Mouse (Mus musculus) cortical plate, adult 2 months (tissue): ENCODE data around the gene Nrxn3. TPM values are rescaled to one million over a fixed set of nuclear protein-coding genes. Genes with fewer than 3 reads are reported as not detected.

Experiments used
- H3K27ac ChIP-seq: fragments of 200-500 bp; 2 replicates; pipeline ENCODE4 v1.5.1; 2012; ENCODE audit warnings: low read length, control low read depth, inconsistent platforms; ENCODE audit not compliant: insufficient read depth
- H3K4me1 ChIP-seq: fragments of 200-500 bp; 2 replicates; pipeline ENCODE4 v1.6.1; 2011; ENCODE audit warnings: low read length; ENCODE audit not compliant: control insufficient read depth, insufficient read depth
- H3K4me3 ChIP-seq: fragments of 200-500 bp; 2 replicates; pipeline ENCODE4 v1.5.1; 2011; ENCODE audit warnings: mild to moderate bottlenecking, low read length, control low read depth; ENCODE audit not compliant: insufficient read depth
- CTCF ChIP-seq: fragments of 200-500 bp; IDR thresholded peaks from 2 replicates; pipeline ENCODE4 v1.5.1; 2011; ENCODE audit warnings: mild to moderate bottlenecking, control low read depth, low read length; ENCODE audit not compliant: insufficient read depth; ENCODE audit errors: extremely low read depth
- POLR2A ChIP-seq: fragments of 200-500 bp; IDR thresholded peaks from 2 replicates; pipeline ENCODE4 v1.6.1; 2011; ENCODE audit warnings: mild to moderate bottlenecking, low read length, control low read depth; ENCODE audit not compliant: insufficient read depth; ENCODE audit errors: extremely low read depth
- polyA plus RNA-seq: library from polyadenylated mRNA; depleted of rRNA; stranded (reverse); fragments of >200 nt; gene quantifications from 2 replicates; pipeline ENCODE4 v1.2.3, GENCODE M21; 2012

The Nrxn3 gene
- polyA plus RNA-seq, 1 experiment: 70.2 TPM

- Histone ChIP-seq H3K4me3 (no peak overlapping the region), H3K27ac (no peak overlapping the region)
- TF ChIP-seq POLR2A (no peak), CTCF (no peak)
Measured at GRCm38 (mm10) chr12:88801656-88802007, 79.0 kb downstream of the Nrxn3 start.

GRCm38 (mm10) chr12:88808947-88809346 lies 86.3 kb downstream of the Nrxn3 start:
- Histone ChIP-seq H3K27ac (no peak overlapping the region), H3K4me3 (no peak overlapping the region), H3K4me1 (no peaks in the 10 kb centered on the region)
- TF ChIP-seq CTCF (no peak), POLR2A (no peak)

More at GRCm38 (mm10) chr12:88801656-88802007, 79.0 kb downstream of the Nrxn3 start:
- no peaks in the 10 kb centered on the region; the same call in 1 of the 2 replicates for H3K4me1 ChIP-seq

GRCm38 (mm10) chr12:88812173-88812572 lies 89.5 kb downstream of the Nrxn3 start:
- Histone ChIP-seq H3K4me1 (no peaks in the 10 kb centered on the region; the same call in 1 of the 2 replicates), H3K27ac (no peak overlapping the region), H3K4me3 (no peak overlapping the region)
- TF ChIP-seq CTCF: no peak
- TF ChIP-seq POLR2A: no peak

- H3K27ac ChIP-seq: no peak overlapping the region
- no peaks in the 10 kb centered on the region; the same call in 1 of the 2 replicates for H3K4me1 ChIP-seq
- no peak for TF ChIP-seq POLR2A
- no peak for TF ChIP-seq CTCF
- no peak overlapping the region for H3K4me3 ChIP-seq
Measured at GRCm38 (mm10) chr12:88816865-88817264, 94.2 kb downstream of the Nrxn3 start.

GRCm38 (mm10) chr12:88818622-88819334 lies 96.1 kb downstream of the Nrxn3 start:
- H3K4me1 ChIP-seq: no peaks in the 10 kb centered on the region; the same call in 1 of the 2 replicates
- no peak overlapping the region for H3K27ac ChIP-seq
- no peak overlapping the region for H3K4me3 ChIP-seq
- TF ChIP-seq POLR2A (no peak), CTCF (no peak)

GRCm38 (mm10) chr12:88819335-88819709 lies 96.6 kb downstream of the Nrxn3 start:
- no peak overlapping the region for H3K4me3 ChIP-seq
- no peaks in the 10 kb centered on the region; the same call in 1 of the 2 replicates for H3K4me1 ChIP-seq
- H3K27ac ChIP-seq: no peak overlapping the region
- TF ChIP-seq POLR2A: no peak
- TF ChIP-seq CTCF: no peak

- Histone ChIP-seq H3K27ac (no peak overlapping the region), H3K4me1 (no peaks in the 10 kb centered on the region; the same call in 1 of the 2 replicates), H3K4me3 (no peak overlapping the region)
- TF ChIP-seq POLR2A (no peak), CTCF (no peak)
Measured at GRCm38 (mm10) chr12:88820131-88820530, 97.5 kb downstream of the Nrxn3 start.

GRCm38 (mm10) chr12:88830851-88831250 lies 108.2 kb downstream of the Nrxn3 start:
- no peak overlapping the region for H3K27ac ChIP-seq
- H3K4me3 ChIP-seq: no peak overlapping the region
- peaks cover 5% of the 10 kb centered on the region for H3K4me1 ChIP-seq

GRCm38 (mm10) chr12:88835821-88836220 lies 113.1 kb downstream of the Nrxn3 start:
- peaks cover 5% of the 10 kb centered on the region for H3K4me1 ChIP-seq
- H3K27ac ChIP-seq: no peak overlapping the region
- TF ChIP-seq POLR2A: no peak
- no peak overlapping the region for H3K4me3 ChIP-seq

More at GRCm38 (mm10) chr12:88830851-88831250, 108.2 kb downstream of the Nrxn3 start:
- no peak for TF ChIP-seq POLR2A
- no peak for TF ChIP-seq CTCF

- Histone ChIP-seq H3K4me1 (peaks cover 2% of the 10 kb centered on the region; the same call in 1 of the 2 replicates), H3K27ac (no peak overlapping the region), H3K4me3 (no peak overlapping the region)
- TF ChIP-seq POLR2A (no peak), CTCF (no peak)
Measured at GRCm38 (mm10) chr12:88839724-88840123, 117.0 kb downstream of the Nrxn3 start.
